Mouse (Mus musculus): ENCODE measurements around the gene Naa25.

Naa25 gene

GRCm38 (mm10) chr5:121395621-121396020 is 2.1 kb upstream of the Naa25 start:
- no peak for DNase-seq

GRCm38 (mm10) chr5:121398146-121398964 is 619 bp downstream of the Naa25 start:
- no peak for DNase-seq

- DNase-seq: no peak
Measured at GRCm38 (mm10) chr5:121398965-121399462, 1.3 kb downstream of the Naa25 start.

GRCm38 (mm10) chr5:121399540-121399939 is 1.8 kb downstream of the Naa25 start:
- no peak for DNase-seq

- DNase-seq: no peak
Measured at GRCm38 (mm10) chr5:121400064-121400463, 2.3 kb downstream of the Naa25 start.

GRCm38 (mm10) chr5:121400849-121401248 is 3.1 kb downstream of the Naa25 start:
- no peak for DNase-seq

GRCm38 (mm10) chr5:121407856-121408255 is 10.1 kb downstream of the Naa25 start:
- no peak for DNase-seq

GRCm38 (mm10) chr5:121410975-121411374 is 13.2 kb downstream of the Naa25 start:
- DNase-seq: no peak

GRCm38 (mm10) chr5:121420721-121421120 is 23.0 kb downstream of the Naa25 start:
- no peak for DNase-seq

- DNase-seq: no peak
Measured at GRCm38 (mm10) chr5:121422787-121423186, 25.1 kb downstream of the Naa25 start.

GRCm38 (mm10) chr5:121423297-121423696 is 25.6 kb downstream of the Naa25 start:
- no peak for DNase-seq

- no peak for DNase-seq
Measured at GRCm38 (mm10) chr5:121428954-121429353, 31.2 kb downstream of the Naa25 start.

GRCm38 (mm10) chr5:121438131-121438530 is 40.4 kb downstream of the Naa25 start:
- no peak for DNase-seq

- no peak for DNase-seq
Measured at GRCm38 (mm10) chr5:121438756-121439155, 41.0 kb downstream of the Naa25 start.

- DNase-seq: peak; percentile 53
Measured at GRCm38 (mm10) chr5:121443548-121443947, 45.8 kb downstream of the Naa25 start.

- DNase-seq: no peak
Measured at GRCm38 (mm10) chr5:121444870-121445269, 47.1 kb downstream of the Naa25 start.

- peak; percentile 20 for DNase-seq
Measured at GRCm38 (mm10) chr5:121448450-121448849, 50.7 kb downstream of the Naa25 start.

GRCm38 (mm10) chr5:121449976-121450375 is 52.2 kb downstream of the Naa25 start:
- peak; percentile 72 for DNase-seq

GRCm38 (mm10) chr5:121450476-121450875 is 52.7 kb downstream of the Naa25 start:
- DNase-seq: no peak

- no peak for DNase-seq
Measured at GRCm38 (mm10) chr5:121451203-121451602, 53.5 kb downstream of the Naa25 start.

GRCm38 (mm10) chr5:121451644-121452025 is 53.9 kb downstream of the Naa25 start, which contains the start of gene Tmem116:
Tmem116 (plus strand) TSS chr5:121451893.
- DNase-seq: no peak

- DNase-seq: peak; percentile 100
Measured at GRCm38 (mm10) chr5:121452026-121452869, 54.5 kb downstream of the Naa25 start, which contains the start of gene Erp29. Erp29 (minus strand) TSS chr5:121452506.

- DNase-seq: no peak
Measured at GRCm38 (mm10) chr5:121452906-121453305, 55.2 kb downstream of the Naa25 start.

Measured in thymus, postnatal 25 days (tissue).